Mouse (Mus musculus): ENCODE data around the gene Gm5662.
"Not testable (repeated sequence)": the region's sequence is repeated elsewhere in the genome, so short reads cannot be mapped to it uniquely, and the experiment has no call there.

Gm5662 gene

DNA sequence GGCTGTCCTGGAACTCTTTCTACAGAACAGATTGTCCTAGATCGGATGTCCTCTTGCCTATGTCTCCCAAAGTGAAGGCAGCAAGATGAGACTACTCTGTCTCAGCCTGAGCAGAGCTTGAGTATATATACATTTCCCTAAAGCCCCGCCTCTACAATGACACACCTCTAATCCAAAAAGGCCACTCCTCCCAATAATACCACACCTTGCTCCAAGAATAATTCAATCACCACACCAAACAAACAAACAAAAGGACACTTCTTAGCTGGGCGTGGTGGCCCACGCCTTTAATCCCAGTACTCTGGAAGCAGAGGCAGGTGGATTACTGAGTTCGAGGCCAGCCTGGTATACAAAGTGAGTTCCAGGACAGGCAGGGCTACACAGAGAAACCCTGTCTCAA lies at the start of gene Gm5662:
Gene Gm5662, minus strand, starts transcription at position 101 of the 400 bp plus-strand sequence.
- not testable (repeated sequence) for DNase-seq (ENCODE audit: low read depth in 1 of 2, low spot score in 2 of 2)

DNA sequence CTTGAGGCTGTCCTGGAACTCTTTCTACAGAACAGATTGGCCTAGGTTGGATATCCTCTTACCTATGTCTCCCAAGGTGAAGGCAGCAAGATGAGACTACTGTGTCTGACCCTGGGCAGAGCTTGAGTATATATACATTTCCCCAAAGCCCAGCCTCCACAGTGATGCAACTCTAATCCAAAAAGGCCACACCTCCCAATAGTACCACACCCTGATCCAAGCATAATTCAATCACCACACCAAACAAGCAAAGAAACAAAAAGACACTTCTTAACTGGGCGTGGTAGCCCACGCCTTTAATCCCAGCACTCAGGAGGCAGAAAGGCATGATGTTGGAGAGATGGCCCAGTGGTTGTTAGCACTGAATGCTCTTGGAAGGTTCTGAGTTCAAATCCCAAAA lies 49.6 kb upstream of the Gm5662 start, which contains the start of gene Gm5039:
Gene Gm5039, minus strand, starts transcription at position 101 of the 400 bp plus-strand sequence.
- not testable (repeated sequence) for DNase-seq (ENCODE audit: low read depth in 1 of 2, low spot score in 2 of 2)

DNA sequence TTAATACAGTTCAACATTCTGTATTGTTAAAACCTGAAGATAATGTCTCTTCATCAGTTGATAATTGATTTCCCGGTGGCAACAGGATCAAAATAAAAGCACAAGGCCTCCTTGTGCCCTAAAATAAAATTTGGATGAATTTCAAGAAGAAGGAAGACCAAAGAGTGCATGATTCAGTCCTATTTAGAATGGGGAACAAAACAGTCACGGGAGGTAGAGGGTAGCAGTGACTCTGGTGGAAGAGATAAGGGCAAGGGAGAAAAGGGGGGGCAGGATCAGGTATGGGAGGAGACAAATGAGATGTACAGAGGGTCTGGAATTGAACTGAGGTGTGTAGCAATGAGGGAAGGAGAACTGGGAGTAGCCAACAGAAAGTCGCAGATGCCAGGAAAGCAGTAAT lies 40.3 kb upstream of the Gm5662 start:
- no peak for DNase-seq (ENCODE audit: low read depth in 1 of 2, low spot score in 2 of 2)

DNA sequence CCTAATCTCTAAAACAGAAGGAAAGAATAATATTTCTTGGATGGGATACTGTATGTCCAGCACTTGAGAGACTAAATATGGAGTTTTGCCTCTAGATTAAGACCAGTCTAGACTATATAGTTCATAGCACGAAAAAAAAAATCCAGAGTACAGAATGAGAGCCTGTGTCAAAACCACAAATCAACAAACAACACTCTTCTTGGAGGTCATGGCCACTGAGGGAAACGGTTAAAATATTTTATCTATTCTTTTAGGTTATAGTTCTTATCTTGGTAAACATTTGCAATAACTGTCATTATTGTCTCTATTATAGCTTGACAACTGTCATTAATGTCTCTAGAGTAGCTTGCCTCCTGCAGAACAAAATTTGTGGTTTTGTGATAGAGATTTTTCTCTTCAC lies 22.9 kb upstream of the Gm5662 start:
- DNase-seq (ENCODE audit: low read depth in 1 of 2, low spot score in 2 of 2), result not testable (repeated sequence)

DNA sequence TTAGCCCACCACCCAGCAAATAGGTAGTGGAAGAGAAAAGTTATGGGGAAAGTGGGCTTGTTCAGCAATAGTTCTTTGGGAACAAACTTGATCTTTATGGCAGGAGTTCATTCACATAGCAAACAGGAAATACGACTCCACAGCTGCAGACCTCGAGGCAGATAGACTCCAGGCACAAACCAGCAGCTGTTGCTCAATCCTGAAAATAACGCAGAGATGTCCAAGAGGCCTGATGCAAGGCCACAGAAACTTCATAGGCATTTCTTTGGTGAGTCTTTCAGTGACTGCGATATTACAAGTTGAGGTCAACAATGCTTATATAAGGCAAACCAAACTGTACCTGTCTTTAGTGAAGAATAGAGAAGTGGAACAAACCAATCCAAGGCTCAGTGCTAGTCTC lies 18.8 kb upstream of the Gm5662 start:
- not testable (repeated sequence) for DNase-seq (ENCODE audit: low read depth in 1 of 2, low spot score in 2 of 2)

DNA sequence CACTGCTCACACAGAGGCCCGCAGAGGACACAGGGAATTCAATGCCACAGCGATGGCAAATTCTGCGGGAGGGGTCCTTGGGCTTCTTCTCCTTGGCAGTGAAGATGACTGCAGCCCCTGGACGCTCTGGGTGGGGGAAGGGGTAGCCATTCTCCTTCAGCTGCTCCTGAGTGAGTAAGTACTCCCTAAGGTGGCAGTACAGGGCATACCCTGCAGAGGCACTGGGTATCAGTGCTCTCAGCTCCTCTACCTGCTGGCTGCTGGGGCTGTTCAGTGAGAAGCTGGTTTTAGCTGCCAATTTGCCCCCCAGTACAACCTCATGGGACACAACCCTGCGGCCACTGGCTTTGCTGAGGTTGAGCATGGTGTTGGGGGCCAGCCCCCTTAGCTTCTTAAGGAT lies 10.9 kb upstream of the Gm5662 start:
- DNase-seq (ENCODE audit: low read depth in 1 of 2, low spot score in 2 of 2), result not testable (repeated sequence)

DNA sequence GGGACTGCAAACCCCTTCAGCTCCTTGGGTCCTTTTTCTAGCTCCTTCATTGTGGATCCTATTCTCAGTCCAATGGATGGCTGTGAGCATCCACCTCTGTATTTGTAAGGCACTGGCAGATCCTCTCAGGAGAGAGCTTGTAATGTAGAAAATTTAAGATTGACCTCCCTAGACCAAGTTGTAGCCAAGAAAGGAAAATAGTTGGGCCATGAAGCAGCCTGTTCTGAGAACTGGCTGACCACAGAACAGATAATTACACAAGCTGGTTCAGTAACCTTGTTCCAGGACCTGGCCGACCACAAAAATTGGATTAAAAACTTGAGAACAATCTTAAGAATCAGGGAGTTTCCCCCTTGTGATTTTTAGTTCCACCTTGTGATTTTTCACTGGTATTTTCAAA lies 17.1 kb downstream of the Gm5662 start:
- no peak for DNase-seq (ENCODE audit: low read depth in 1 of 2, low spot score in 2 of 2)

DNA sequence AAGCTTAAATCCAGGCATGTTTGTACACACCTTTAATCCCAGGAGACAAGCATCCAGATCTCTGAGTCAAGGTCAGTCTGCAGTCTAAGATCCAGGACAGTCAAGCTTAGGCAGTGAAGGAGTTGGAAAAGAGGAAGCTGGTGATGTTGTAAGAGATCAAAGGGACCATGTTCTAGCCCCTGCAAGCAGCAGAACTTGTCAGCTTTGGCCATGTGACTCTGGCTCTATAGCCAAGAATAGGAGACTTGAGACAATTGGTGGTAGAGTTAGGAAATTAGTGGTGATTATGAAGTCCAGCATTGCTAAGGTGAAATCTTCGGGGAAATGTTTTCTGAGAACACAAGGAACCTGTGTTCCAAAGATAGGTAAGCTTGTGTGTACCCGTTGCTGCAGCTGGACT lies 18.4 kb downstream of the Gm5662 start:
- DNase-seq (ENCODE audit: low read depth in 1 of 2, low spot score in 2 of 2), result not testable (repeated sequence)

DNA sequence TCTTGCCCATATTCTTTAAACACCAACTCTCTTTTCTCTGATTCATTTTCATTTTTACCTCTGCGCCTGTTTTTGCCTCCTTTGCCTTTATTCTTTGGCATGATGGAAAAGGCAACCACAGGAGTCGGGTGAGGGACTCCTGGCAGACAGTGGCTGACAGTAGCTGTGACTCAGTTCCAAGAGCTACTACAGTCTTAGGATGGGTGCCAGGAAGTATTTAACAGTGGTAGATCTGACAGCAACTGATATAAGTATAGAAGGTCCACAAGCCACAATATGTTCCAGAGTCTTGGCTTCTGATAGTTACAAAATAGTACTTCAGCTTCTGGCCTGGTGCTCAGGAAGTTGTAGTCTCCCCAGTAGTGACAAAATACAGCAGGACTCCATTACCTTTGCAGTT lies 24.3 kb downstream of the Gm5662 start, which contains the start of gene Gm8332:
Gene Gm8332, minus strand, starts transcription at position 101 of the 400 bp plus-strand sequence.
- DNase-seq (ENCODE audit: low read depth in 1 of 2, low spot score in 2 of 2), result not testable (repeated sequence)

DNA sequence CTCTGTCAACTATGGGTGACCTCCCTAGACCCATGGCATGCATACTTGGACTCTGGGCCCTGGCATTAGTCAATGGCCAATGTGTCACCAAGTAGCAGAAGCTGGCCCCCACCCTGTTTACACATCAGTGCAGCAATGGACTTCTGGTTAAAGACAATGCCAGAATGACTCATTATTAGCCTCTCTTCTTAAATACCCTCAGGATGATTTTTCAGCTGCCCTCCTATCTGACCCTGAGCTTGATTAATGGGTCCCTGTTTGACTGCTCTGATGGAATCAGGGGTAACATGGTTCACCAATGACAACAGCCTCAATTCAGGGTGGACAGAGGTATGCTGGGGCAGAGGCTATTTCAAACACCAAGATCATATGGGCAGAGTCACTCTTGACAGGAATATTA lies 28.5 kb downstream of the Gm5662 start:
- DNase-seq (ENCODE audit: low read depth in 1 of 2, low spot score in 2 of 2), result not testable (repeated sequence)

DNA sequence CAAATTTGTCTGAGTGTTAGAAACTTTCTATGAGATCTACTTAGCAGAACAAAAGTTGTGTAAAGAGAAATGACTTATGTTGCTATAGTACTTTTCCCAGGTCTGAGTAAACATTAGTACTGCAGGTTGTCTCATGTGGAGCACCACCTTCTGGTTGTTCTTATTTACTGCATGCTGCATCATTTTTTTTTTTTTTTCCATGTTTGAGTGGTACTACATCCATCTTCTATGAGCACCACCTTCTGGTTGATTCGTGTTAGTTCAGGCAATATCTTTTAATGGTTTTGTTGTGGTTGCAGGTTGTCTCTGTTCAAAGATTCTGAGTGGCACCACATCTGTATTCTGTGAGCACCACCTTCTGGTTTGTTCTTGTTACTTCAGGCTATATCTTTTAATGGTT lies 31.4 kb downstream of the Gm5662 start:
- DNase-seq (ENCODE audit: low read depth in 1 of 2, low spot score in 2 of 2), result not testable (repeated sequence)

Data from monocyte, adult 2 months (primary cell).